Mouse (Mus musculus): Measurements from ENCODE around the gene Gnaz. TPM values are rescaled to one million over a fixed set of nuclear protein-coding genes. Genes with fewer than 3 reads are reported as not detected.

The Gnaz gene
- polyA plus RNA-seq, 1 experiment from 2014 or later, result 3.7 TPM

GRCm38 (mm10) chr10:74925324-74925723, 41.7 kb upstream of the Gnaz start:
- 15% methylated on average over 21 of the region's 21 CpGs for WGBS (ENCODE audit: insufficient replicate concordance)

GRCm38 (mm10) chr10:74928276-74928675, 38.7 kb upstream of the Gnaz start:
- no peak overlapping the region for H3K4me2 ChIP-seq (ENCODE audit: low read depth, low read length)
- DNase-seq (no peak), ATAC-seq (no peak)
- TF ChIP-seq CTCF (IDR thresholded peaks at IDR 0.05; ENCODE audit: low read depth) (no peak), EP300 (IDR thresholded peaks at IDR 0.05; ENCODE audit: low read depth) (no peak)
- H3K9me3 ChIP-seq (ENCODE audit: low read length), result no peaks in the 10 kb centered on the region
- H3K36me3 ChIP-seq (replicated peaks; ENCODE audit: insufficient read depth, low read length), result no peaks in the 10 kb centered on the region
- no peaks in the 10 kb centered on the region for H3K27me3 ChIP-seq (ENCODE audit: insufficient read depth, low read length)
- WGBS (ENCODE audit: insufficient replicate concordance), result 73% methylated on average over 7 of the region's 7 CpGs
- no peak overlapping the region for H3K4me3 ChIP-seq (ENCODE audit: low read depth, low read length)
- H3K4me1 ChIP-seq (ENCODE audit: insufficient read depth), result no peaks in the 10 kb centered on the region
- no peak overlapping the region for H3K9ac ChIP-seq (replicated peaks)
- no peak overlapping the region for H3K27ac ChIP-seq (ENCODE audit: low read depth)

More at GRCm38 (mm10) chr10:74925324-74925723, 41.7 kb upstream of the Gnaz start:
- H3K27ac ChIP-seq (ENCODE audit: low read depth), result no peak overlapping the region
- no peak overlapping the region for H3K4me2 ChIP-seq (ENCODE audit: low read depth, low read length)
- no peak for TF ChIP-seq EP300 (IDR thresholded peaks at IDR 0.05; ENCODE audit: low read depth)
- peak; percentile 63 for TF ChIP-seq CTCF (IDR thresholded peaks at IDR 0.05; ENCODE audit: low read depth)
- ATAC-seq (peak; percentile 40; the same call in 1 of the 2 replicates), DNase-seq (peak; percentile 52)
- H3K36me3 ChIP-seq (replicated peaks; ENCODE audit: insufficient read depth, low read length), result no peaks in the 10 kb centered on the region
- no peaks in the 10 kb centered on the region for H3K27me3 ChIP-seq (ENCODE audit: insufficient read depth, low read length)
- H3K4me1 ChIP-seq (ENCODE audit: insufficient read depth), result no peaks in the 10 kb centered on the region
- H3K9ac ChIP-seq (replicated peaks), result no peak overlapping the region
- no peaks in the 10 kb centered on the region for H3K9me3 ChIP-seq (ENCODE audit: low read length)
- H3K4me3 ChIP-seq (ENCODE audit: low read depth, low read length), result no peak overlapping the region

- Histone ChIP-seq H3K4me3 (ENCODE audit: low read depth, low read length) (no peak overlapping the region), H3K36me3 (replicated peaks; ENCODE audit: insufficient read depth, low read length) (no peaks in the 10 kb centered on the region), H3K27me3 (ENCODE audit: insufficient read depth, low read length) (no peaks in the 10 kb centered on the region), H3K27ac (ENCODE audit: low read depth) (no peak overlapping the region), H3K9me3 (ENCODE audit: low read length) (no peaks in the 10 kb centered on the region), H3K4me2 (ENCODE audit: low read depth, low read length) (no peak overlapping the region), H3K4me1 (ENCODE audit: insufficient read depth) (no peaks in the 10 kb centered on the region), H3K9ac (replicated peaks) (no peak overlapping the region)
- TF ChIP-seq EP300 (IDR thresholded peaks at IDR 0.05; ENCODE audit: low read depth) (no peak), CTCF (IDR thresholded peaks at IDR 0.05; ENCODE audit: low read depth) (peak; percentile 50)
- WGBS (ENCODE audit: insufficient replicate concordance), result 55% methylated on average over 6 of the region's 6 CpGs
- ATAC-seq (no peak), DNase-seq (no peak)
These were observed 37.4 kb upstream of the Gnaz start for GRCm38 (mm10) chr10:74929578-74929977.

- no peaks in the 10 kb centered on the region for H3K4me1 ChIP-seq (ENCODE audit: insufficient read depth)
- ATAC-seq, result no peak
- WGBS (ENCODE audit: insufficient replicate concordance), result 81% methylated on average over 3 of the region's 3 CpGs
These were observed 36.4 kb upstream of the Gnaz start for GRCm38 (mm10) chr10:74930541-74930940.

GRCm38 (mm10) chr10:74931631-74932030, 35.3 kb upstream of the Gnaz start:
- WGBS (ENCODE audit: insufficient replicate concordance), result 72% methylated on average over 6 of the region's 6 CpGs
- no peak overlapping the region for H3K27ac ChIP-seq (ENCODE audit: low read depth)
- H3K4me1 ChIP-seq (ENCODE audit: insufficient read depth), result no peaks in the 10 kb centered on the region
- H3K9ac ChIP-seq (replicated peaks), result no peak overlapping the region
- H3K36me3 ChIP-seq (replicated peaks; ENCODE audit: insufficient read depth, low read length), result no peaks in the 10 kb centered on the region
- TF ChIP-seq EP300 (IDR thresholded peaks at IDR 0.05; ENCODE audit: low read depth) (no peak), CTCF (IDR thresholded peaks at IDR 0.05; ENCODE audit: low read depth) (no peak)
- DNase-seq, result no peak
- H3K27me3 ChIP-seq (ENCODE audit: insufficient read depth, low read length), result no peaks in the 10 kb centered on the region
- H3K4me3 ChIP-seq (ENCODE audit: low read depth, low read length), result no peak overlapping the region
- no peak for ATAC-seq
- H3K4me2 ChIP-seq (ENCODE audit: low read depth, low read length), result no peak overlapping the region
- H3K9me3 ChIP-seq (ENCODE audit: low read length), result no peaks in the 10 kb centered on the region

More at GRCm38 (mm10) chr10:74930541-74930940, 36.4 kb upstream of the Gnaz start:
- H3K4me2 ChIP-seq (ENCODE audit: low read depth, low read length), result no peak overlapping the region
- H3K9ac ChIP-seq (replicated peaks), result no peak overlapping the region
- no peaks in the 10 kb centered on the region for H3K9me3 ChIP-seq (ENCODE audit: low read length)
- H3K27ac ChIP-seq (ENCODE audit: low read depth), result no peak overlapping the region
- DNase-seq, result no peak
- TF ChIP-seq CTCF (IDR thresholded peaks at IDR 0.05; ENCODE audit: low read depth) (no peak), EP300 (IDR thresholded peaks at IDR 0.05; ENCODE audit: low read depth) (no peak)
- H3K27me3 ChIP-seq (ENCODE audit: insufficient read depth, low read length), result no peaks in the 10 kb centered on the region
- no peaks in the 10 kb centered on the region for H3K36me3 ChIP-seq (replicated peaks; ENCODE audit: insufficient read depth, low read length)
- no peak overlapping the region for H3K4me3 ChIP-seq (ENCODE audit: low read depth, low read length)

GRCm38 (mm10) chr10:74932487-74932886, 34.5 kb upstream of the Gnaz start:
- Histone ChIP-seq H3K9me3 (ENCODE audit: low read length) (no peaks in the 10 kb centered on the region), H3K4me3 (ENCODE audit: low read depth, low read length) (no peak overlapping the region), H3K4me2 (ENCODE audit: low read depth, low read length) (no peak overlapping the region), H3K4me1 (ENCODE audit: insufficient read depth) (no peaks in the 10 kb centered on the region), H3K36me3 (replicated peaks; ENCODE audit: insufficient read depth, low read length) (no peaks in the 10 kb centered on the region), H3K27me3 (ENCODE audit: insufficient read depth, low read length) (no peaks in the 10 kb centered on the region), H3K27ac (ENCODE audit: low read depth) (no peak overlapping the region), H3K9ac (replicated peaks) (no peak overlapping the region)
- WGBS (ENCODE audit: insufficient replicate concordance), result 69% methylated on average over 6 of the region's 6 CpGs
- no peak for DNase-seq
- no peak for ATAC-seq
- no peak for TF ChIP-seq EP300 (IDR thresholded peaks at IDR 0.05; ENCODE audit: low read depth)
- TF ChIP-seq CTCF (IDR thresholded peaks at IDR 0.05; ENCODE audit: low read depth), result no peak

All from liver, postnatal 0 days (tissue).